Mouse (Mus musculus) embryonic facial prominence, embryonic 11.5 days (tissue): ENCODE measurements around the gene Gm6993. TPM values are rescaled to one million over a fixed set of nuclear protein-coding genes. Genes with fewer than 3 reads are reported as not detected.

Experiments used
- ATAC-seq: fragments of 200-750 bp; cut with Nextera tagmentation; replicated peaks from 2 replicates; pipeline ENCODE4 v1.8.0; 2017; ENCODE audit warnings: low read depth; ENCODE audit not compliant: insufficient number of reproducible peaks, low FRiP score, low TSS enrichment
- DNase-seq: peaks from one replicate; pipeline ENCODE4 v3.0.0-alpha.2; 2015; ENCODE audit warnings: low spot score
- H3K27ac ChIP-seq: fragments of 300-500 bp; sonication (generic); replicated peaks from 2 replicates; pipeline ENCODE4 v1.5.1; 2014; ENCODE audit warnings: mild to moderate bottlenecking, low read depth, low read length, control low read depth
- H3K27me3 ChIP-seq: fragments of 300-500 bp; sonication (generic); 2 replicates; pipeline ENCODE4 v1.6.1; 2014; ENCODE audit warnings: mild to moderate bottlenecking, low read length, moderate library complexity, mixed read lengths; ENCODE audit not compliant: control insufficient read depth, insufficient read depth
- H3K36me3 ChIP-seq: fragments of 300-500 bp; sonication (generic); replicated peaks from 2 replicates; pipeline ENCODE4 v1.6.1; 2014; ENCODE audit warnings: low read depth, mild to moderate bottlenecking, low read length, moderate library complexity, mixed read lengths; ENCODE audit not compliant: control insufficient read depth, insufficient read depth
- H3K4me1 ChIP-seq: fragments of 300-500 bp; sonication (generic); 2 replicates; pipeline ENCODE4 v1.6.1; 2014; ENCODE audit warnings: low read length, mixed read lengths; ENCODE audit not compliant: control insufficient read depth, insufficient read depth
- H3K4me2 ChIP-seq: fragments of 300-500 bp; sonication (generic); 2 replicates; pipeline ENCODE4 v1.6.1; 2014; ENCODE audit warnings: low read depth, mild to moderate bottlenecking, control low read depth, low read length, moderate library complexity
- H3K4me3 ChIP-seq: fragments of 300-500 bp; sonication (generic); 2 replicates; pipeline ENCODE4 v1.5.1; 2014; ENCODE audit warnings: low read depth, low read length, control low read depth
- H3K9ac ChIP-seq: fragments of 300-500 bp; sonication (generic); replicated peaks from 2 replicates; pipeline ENCODE4 v1.6.1; 2014; ENCODE audit warnings: mild to moderate bottlenecking, control low read depth, low read length
- H3K9me3 ChIP-seq: fragments of 300-500 bp; sonication (generic); replicated peaks from 2 replicates; pipeline ENCODE4 v1.6.1; 2016; ENCODE audit warnings: mild to moderate bottlenecking, low read length, inconsistent platforms, mixed read lengths; ENCODE audit not compliant: control insufficient read depth
- WGBS: fragments of 180-500 bp; shearing (Covaris S2); extraction: QIAGEN DNeasy Blood & Tissue Kit; methylation state at CpG from one replicate; pipeline ENCODE4 v1.1.7; 2014; 5-methylcytosine and 5-hydroxymethylcytosine counted together
- polyA plus RNA-seq: library from polyadenylated mRNA; unstranded; fragments of >200 nt; fragmentation: Nextera tagmentation; extraction: Ambion mirVana; gene quantifications from 2 replicates; pipeline ENCODE4 v1.2.1, GENCODE M21; 2014

Gene Gm6993
- polyA plus RNA-seq, 1 experiment from 2014 or later = not detected

DNA sequence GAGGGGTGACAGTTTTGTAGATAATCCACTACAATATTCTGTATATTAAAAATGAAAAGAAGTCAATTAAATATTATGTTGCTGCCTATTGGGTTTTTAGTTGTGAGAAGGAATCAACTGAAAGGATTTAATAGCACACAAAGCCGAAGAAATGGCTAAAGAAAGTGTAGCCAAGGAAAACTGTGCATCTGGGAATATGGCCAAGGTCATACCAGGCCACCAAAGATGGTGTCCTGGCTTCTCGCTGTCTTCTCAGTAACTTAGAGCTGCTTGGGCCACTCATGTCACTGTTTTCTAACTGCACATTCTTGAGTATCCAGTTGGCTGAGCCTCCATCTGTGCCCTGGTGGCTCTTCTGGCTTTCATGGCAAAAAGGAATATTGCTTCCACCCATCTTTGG lies 3.4 kb downstream of the Gm6993 start:
- H3K9ac ChIP-seq = no peak overlapping the region
- no peaks in the 10 kb centered on the region for H3K9me3 ChIP-seq
- no peaks in the 10 kb centered on the region for H3K27me3 ChIP-seq
- no peaks in the 10 kb centered on the region for H3K4me1 ChIP-seq
- ATAC-seq (no peak), DNase-seq (no peak)
- no peaks in the 10 kb centered on the region for H3K36me3 ChIP-seq
- no peak overlapping the region for H3K4me2 ChIP-seq
- H3K4me3 ChIP-seq = no peak overlapping the region
- no peak overlapping the region for H3K27ac ChIP-seq
- WGBS = 88% methylated on average over 2 of the region's 2 CpGs

DNA sequence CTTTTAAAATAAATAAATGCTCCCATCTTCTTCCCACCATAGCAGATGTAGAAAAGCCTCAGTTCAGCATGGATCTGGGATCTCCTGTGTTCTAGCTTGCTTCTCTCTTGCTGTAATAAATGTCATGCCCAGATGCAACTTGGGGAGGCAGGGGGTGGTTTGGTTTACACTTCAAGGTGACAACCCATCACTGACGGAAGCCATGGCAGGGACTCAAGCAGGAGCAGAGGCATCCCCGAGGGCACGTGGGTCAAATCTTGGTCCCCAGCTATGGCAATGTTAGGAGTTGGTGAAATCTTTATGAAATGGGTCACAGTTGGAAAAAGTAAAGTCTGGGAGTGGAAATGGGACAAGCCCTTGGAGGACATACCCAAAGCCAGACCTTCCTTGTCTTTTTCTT lies 4.1 kb downstream of the Gm6993 start:
- Histone ChIP-seq H3K36me3 (no peaks in the 10 kb centered on the region), H3K9me3 (no peaks in the 10 kb centered on the region), H3K4me3 (no peak overlapping the region), H3K27ac (no peak overlapping the region), H3K27me3 (no peaks in the 10 kb centered on the region), H3K9ac (no peak overlapping the region), H3K4me2 (no peak overlapping the region), H3K4me1 (no peaks in the 10 kb centered on the region)
- DNase-seq = no peak
- WGBS = 91% methylated on average over 3 of the region's 3 CpGs
- no peak for ATAC-seq

DNA sequence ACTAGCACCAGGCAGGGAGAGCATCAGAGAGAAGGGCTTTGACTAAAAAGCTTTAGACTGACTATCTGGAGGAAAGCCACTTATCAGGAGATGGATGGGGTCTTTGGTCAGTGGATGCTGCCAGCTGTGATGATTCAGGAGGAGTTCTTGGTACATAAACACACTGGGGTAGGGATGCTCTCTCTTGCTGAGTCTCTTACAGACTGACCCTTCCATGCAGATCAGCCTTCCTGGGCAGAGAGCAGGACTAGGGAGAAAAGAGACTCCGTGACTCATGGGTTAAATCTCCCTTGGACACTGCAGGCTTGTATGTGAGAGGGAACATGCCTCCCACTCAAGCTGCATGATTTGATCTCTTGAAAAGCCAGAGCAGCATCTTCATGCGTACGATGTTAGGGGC lies 5.6 kb downstream of the Gm6993 start:
- WGBS = 64% methylated on average over 3 of the region's 3 CpGs

DNA sequence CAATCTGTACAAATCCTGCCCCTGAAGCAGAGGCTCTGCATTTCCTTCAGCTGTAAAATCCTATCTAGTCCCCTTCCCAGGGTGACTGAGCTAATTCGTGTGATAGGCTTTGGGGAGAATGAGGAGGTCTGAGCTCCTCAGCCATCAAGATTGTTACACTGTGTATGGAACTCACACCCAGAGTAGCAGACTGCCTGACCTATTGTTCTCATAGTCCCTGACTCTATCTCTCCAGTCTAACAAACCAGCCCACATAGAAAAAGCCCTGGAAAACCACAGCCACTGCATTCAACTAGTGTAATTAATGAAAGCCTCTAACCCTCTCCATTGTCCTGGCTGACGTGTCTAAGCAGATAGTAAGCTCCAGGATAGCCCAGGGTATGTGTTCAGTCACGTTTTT lies 6.0 kb downstream of the Gm6993 start:
- no peak for DNase-seq
- H3K4me2 ChIP-seq = no peak overlapping the region
- H3K4me3 ChIP-seq = no peak overlapping the region
- no peaks in the 10 kb centered on the region for H3K4me1 ChIP-seq
- no peaks in the 10 kb centered on the region for H3K27me3 ChIP-seq
- ATAC-seq = no peak
- no peaks in the 10 kb centered on the region for H3K9me3 ChIP-seq
- H3K36me3 ChIP-seq = no peaks in the 10 kb centered on the region
- WGBS = 35% methylated on average over 3 of the region's 3 CpGs
- H3K9ac ChIP-seq = no peak overlapping the region
- no peak overlapping the region for H3K27ac ChIP-seq

More for the DNA sequence above, 5.6 kb downstream of the Gm6993 start:
- Histone ChIP-seq H3K4me3 (no peak overlapping the region), H3K36me3 (no peaks in the 10 kb centered on the region), H3K4me1 (no peaks in the 10 kb centered on the region), H3K4me2 (no peak overlapping the region), H3K27ac (no peak overlapping the region), H3K9me3 (no peaks in the 10 kb centered on the region), H3K9ac (no peak overlapping the region), H3K27me3 (no peaks in the 10 kb centered on the region)
- ATAC-seq (no peak), DNase-seq (no peak)

DNA sequence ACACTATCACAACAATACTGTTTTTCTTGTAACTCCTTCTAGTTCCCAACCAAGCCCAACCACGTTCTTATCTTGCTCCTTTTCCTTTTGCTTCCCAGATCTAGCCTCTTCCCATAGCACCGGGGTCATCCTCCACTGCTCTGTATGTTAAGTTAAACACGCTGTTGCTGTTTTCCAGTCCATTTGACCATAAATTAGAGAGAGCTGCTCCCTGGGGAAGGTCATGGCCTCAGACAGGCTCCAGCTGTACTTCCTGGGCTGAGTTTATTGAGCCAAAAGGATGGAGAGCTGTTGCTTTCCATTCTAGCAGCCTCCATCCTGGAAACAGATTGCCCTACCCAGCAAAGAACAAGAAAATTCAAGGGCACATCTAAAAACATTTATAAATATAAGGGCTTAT lies 7.6 kb downstream of the Gm6993 start:
- Histone ChIP-seq H3K9me3 (no peaks in the 10 kb centered on the region), H3K4me2 (no peak overlapping the region), H3K4me1 (no peaks in the 10 kb centered on the region), H3K9ac (no peak overlapping the region), H3K4me3 (no peak overlapping the region), H3K36me3 (no peaks in the 10 kb centered on the region), H3K27me3 (no peaks in the 10 kb centered on the region), H3K27ac (no peak overlapping the region)
- 35% methylated on average over 3 of the region's 3 CpGs for WGBS
- DNase-seq (no peak), ATAC-seq (no peak)

DNA sequence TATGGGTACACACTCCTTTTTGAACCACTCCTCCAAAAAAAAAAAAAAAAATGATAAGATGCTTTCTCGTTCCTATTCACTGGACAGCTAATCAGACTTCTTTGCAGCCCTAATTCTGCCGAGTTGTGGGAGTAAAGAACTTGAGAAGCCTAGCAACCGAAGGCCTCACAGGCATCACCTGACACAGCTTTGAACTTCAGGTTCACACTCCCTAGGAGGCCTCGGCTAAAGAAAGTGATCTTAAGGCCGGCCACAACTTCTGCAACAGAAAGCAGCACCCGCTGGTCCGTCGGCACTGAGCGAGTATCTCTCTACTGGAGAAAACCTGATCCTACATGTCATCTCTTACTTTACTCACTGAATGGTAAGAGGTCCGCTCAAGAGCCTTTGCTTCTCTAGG lies 8.1 kb downstream of the Gm6993 start:
- H3K9ac ChIP-seq = no peak overlapping the region
- no peak for DNase-seq
- H3K4me1 ChIP-seq = no peaks in the 10 kb centered on the region
- H3K27ac ChIP-seq = no peak overlapping the region
- no peak overlapping the region for H3K4me2 ChIP-seq
- no peaks in the 10 kb centered on the region for H3K9me3 ChIP-seq
- no peak for ATAC-seq
- 41% methylated on average over 10 of the region's 10 CpGs for WGBS
- H3K4me3 ChIP-seq = no peak overlapping the region
- no peaks in the 10 kb centered on the region for H3K27me3 ChIP-seq
- H3K36me3 ChIP-seq = no peaks in the 10 kb centered on the region

DNA sequence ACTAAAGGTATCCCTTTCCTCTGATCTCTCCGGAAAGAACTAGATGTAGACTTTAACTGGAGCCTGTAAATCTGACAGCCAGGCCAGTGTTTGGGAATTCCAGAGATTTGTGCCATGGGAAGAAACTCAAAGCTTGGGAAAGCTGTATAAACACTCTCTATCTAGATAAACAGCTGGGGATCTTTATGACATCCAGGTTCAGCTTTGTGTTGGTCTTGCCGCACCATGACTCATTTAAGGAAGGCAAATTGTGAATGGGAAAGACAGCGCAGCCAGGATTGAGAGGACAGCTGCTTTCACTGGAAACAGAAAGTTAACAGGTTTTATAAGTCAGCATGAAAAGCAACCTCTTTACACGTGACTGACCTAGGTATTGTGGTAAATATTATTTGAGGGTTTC lies 11.7 kb downstream of the Gm6993 start:
- ATAC-seq (no peak), DNase-seq (no peak)
- 59% methylated on average over 4 of the region's 4 CpGs for WGBS
- Histone ChIP-seq H3K36me3 (no peaks in the 10 kb centered on the region), H3K4me1 (no peaks in the 10 kb centered on the region), H3K4me3 (no peak overlapping the region), H3K27ac (no peak overlapping the region), H3K9ac (no peak overlapping the region), H3K9me3 (no peaks in the 10 kb centered on the region), H3K27me3 (no peaks in the 10 kb centered on the region), H3K4me2 (no peak overlapping the region)

DNA sequence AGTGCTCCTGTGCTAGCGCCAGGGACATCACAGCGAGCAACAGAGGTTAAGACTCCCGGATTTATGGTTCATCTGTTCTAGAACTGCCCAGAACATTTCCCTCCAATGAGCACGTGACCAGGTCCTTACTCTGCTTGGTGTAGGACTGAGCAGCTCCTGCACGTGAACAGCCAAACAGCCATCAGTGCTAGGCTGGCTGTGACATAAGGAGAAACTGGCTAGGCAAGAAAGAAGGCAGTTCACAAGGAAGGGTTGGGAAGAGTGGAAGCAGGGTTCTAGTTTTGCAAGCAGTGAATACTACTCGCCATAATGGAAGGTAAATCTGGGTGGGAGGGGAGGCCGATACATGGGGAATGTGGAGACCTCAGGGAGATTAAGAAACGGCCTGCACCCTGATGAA lies 14.4 kb downstream of the Gm6993 start:
- Histone ChIP-seq H3K4me1 (no peaks in the 10 kb centered on the region), H3K4me3 (no peak overlapping the region), H3K4me2 (no peak overlapping the region), H3K9me3 (no peaks in the 10 kb centered on the region), H3K9ac (no peak overlapping the region), H3K36me3 (no peaks in the 10 kb centered on the region), H3K27me3 (no peaks in the 10 kb centered on the region), H3K27ac (no peak overlapping the region)
- ATAC-seq = no peak
- no peak for DNase-seq
- WGBS = 78% methylated on average over 8 of the region's 8 CpGs
